Mouse (Mus musculus) left cerebral cortex, adult 9 months (tissue): ENCODE measurements around the gene Themis3.
"Not testable (repeated sequence)": the region's sequence is repeated elsewhere in the genome, so short reads cannot be mapped to it uniquely, and the experiment has no call there.

ENCODE experiments used
- DNase-seq, 2 experiments: peaks; one replicate each; pipeline ENCODE4 v3.0.0; 2022; ENCODE audit warnings: low spot score in 2 of 2

The Themis3 gene

DNA sequence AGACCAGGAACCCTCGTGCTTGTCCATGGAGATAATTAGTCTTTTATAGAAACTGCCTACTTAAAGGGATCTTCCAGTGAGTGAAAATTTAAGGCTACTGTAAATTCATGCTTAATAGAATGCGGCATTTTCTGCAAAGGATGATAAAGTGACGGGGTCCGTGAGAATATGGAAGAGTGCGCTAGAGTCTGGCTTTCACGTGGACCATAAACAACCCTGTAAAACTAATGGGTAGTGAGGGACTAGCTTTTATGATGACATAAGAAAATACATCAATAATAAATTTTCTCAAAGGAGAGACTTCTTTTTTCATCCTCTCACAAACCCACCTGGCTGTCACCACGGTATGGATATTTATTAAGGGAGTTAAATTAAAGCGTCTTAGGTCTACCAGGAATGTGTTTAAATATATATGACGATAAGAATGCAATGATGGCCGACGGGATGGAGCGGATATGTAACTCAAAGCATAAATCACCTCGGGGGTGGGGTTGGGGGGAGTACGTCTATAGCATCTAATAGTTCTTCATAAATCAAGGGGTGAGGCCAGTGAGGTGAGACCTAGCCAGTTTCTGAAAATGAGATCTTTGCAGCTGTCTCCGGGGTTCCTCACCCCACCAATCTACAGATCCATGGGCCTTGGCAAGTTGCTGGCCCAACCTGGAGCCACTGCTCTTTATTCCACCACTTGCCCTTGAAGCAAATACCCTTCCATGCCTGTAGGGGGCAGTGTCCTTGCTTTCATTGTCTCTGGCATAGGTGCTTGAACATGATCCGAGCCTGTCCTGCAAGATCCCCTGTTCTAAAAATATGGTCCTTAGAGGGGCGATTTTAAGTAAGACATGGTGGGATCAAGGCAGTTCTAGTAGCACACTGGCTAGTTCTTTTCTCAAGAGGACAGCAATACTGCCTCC, 35.8 kb downstream of the Themis3 start:
- DNase-seq, result no peak

DNA sequence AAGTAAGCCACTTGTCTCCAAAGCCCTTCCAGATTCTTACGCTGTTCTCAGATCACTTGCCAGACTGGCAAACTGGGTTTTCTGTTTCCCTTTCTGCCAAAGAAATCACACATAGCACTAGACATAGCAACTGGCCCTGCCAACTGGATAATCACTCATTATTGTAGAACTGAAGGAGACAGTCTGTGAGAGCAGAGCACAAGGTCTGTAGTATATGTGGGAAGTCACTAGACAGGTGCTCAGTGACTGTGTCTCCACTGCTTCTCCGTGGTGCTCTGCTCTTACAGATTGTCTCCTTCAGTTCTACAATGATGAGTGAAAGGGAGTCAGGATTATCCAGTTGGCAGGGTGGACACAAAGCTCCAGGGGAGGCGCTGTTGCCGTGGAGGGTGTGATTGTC, 41.7 kb downstream of the Themis3 start:
- DNase-seq, result no peak

- DNase-seq, result no peak
Observed at GRCm38 (mm10) chr17:66550486-66550885, 43.9 kb downstream of the Themis3 start.

DNA sequence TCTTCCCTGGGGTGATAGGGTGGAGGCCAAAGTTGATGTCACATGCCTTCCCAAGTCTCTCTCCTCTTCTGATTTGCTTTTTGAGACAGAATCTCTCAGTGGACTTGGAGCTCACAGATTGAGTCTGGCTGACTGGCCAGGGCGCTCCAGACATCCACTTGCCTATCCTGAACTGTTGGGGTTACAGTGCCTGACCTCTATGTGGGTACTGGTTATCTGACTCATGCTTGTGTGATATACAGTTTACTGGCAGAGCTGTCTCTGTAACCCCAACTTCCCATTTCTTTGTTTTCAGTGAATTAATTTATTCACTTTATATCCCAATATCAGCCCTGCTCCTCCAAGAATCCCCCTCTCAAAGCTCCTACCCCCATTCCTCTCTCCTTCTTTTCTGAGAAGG, 62.1 kb downstream of the Themis3 start:
- DNase-seq, result no peak

DNA sequence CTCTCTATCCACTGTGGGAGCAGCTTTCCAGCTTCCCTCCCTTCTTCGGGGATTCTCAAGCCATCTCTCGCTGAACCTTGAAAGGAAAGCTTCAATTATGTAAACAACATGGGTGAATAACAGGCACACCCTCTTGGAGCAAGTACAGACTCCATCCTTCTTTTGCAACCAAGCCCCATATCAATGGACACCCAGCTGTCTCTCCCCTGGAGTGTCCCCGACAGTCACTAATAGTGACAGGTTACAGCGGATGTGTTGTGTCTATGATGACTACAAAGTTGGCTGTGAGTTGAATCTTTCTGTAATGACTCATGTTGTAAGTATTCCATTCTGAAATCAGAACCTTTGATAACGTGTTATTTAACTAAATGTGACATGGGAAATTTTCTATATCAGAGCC, 71.0 kb downstream of the Themis3 start:
- DNase-seq, result no peak

- not testable (repeated sequence) for DNase-seq
Observed at GRCm38 (mm10) chr17:66522631-66523030, 71.8 kb downstream of the Themis3 start.

GRCm38 (mm10) chr17:66519554-66520553, 74.6 kb downstream of the Themis3 start, which contains the start of gene Rab12:
Gene Rab12 (minus strand): TSS chr17:66519729.
- peak; percentile 68 to 77 for DNase-seq

GRCm38 (mm10) chr17:66518877-66519553, 75.4 kb downstream of the Themis3 start:
- no peak for DNase-seq

GRCm38 (mm10) chr17:66516953-66517352, 77.5 kb downstream of the Themis3 start:
- no peak for DNase-seq

- DNase-seq, result no peak
Observed at GRCm38 (mm10) chr17:66514288-66514995, 80.0 kb downstream of the Themis3 start.

DNA sequence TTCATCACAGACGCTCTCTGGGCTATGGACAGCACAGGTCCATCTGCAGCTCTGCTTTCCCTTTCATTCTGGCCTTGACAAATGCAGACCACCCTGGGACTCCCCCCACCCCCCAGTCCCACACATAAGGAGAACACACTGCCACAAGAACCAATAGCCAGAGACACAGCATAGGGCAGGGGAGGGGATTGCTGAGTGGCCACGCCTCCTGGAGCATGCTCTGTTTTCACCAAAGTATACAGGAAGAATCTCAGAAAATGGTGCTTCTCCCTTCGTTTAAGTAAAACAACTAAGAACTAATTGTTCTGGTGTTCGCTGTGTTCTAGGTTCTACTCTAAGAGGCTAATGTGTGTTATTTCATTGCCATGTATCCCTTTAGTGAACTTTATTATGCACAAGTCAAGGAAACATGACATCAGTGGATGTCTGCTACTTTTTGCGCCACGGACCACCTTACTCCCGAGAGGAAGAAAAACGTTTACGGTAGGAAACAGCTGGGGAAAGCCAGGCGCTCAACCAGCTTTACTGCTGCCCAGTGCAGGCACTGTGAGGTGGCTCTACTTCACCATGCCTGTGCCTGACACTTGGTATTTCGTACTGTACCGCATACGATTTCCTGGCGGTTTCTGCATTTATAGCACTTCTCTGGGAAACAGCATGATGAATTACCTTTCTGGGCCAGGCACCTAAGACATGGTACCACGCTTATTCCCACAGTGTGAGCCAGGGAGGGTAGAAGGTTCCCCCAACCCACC, 82.0 kb downstream of the Themis3 start:
- DNase-seq, result no peak

DNA sequence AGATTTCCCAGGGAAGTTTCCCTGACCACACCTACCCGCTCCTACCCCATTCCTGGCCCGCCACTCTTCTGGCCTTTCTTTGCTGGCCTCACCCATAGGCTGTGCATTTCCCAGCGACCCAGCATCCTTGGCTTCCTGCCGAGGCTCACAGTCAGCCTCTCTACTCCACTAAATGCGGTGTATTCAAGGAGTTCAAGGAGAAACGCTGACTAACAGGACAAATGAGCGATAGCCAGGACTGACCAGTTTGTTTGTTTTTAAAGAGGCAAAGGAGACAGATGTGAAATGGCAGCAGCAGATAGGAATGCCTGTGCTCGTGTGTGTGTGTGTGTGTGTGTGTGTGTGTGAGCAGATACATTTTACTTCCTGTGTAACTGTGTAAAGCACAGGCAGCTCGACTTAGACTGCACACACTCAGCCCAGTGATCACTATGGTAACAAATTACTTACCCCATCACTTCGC, 84.2 kb downstream of the Themis3 start:
- no peak for DNase-seq

DNA sequence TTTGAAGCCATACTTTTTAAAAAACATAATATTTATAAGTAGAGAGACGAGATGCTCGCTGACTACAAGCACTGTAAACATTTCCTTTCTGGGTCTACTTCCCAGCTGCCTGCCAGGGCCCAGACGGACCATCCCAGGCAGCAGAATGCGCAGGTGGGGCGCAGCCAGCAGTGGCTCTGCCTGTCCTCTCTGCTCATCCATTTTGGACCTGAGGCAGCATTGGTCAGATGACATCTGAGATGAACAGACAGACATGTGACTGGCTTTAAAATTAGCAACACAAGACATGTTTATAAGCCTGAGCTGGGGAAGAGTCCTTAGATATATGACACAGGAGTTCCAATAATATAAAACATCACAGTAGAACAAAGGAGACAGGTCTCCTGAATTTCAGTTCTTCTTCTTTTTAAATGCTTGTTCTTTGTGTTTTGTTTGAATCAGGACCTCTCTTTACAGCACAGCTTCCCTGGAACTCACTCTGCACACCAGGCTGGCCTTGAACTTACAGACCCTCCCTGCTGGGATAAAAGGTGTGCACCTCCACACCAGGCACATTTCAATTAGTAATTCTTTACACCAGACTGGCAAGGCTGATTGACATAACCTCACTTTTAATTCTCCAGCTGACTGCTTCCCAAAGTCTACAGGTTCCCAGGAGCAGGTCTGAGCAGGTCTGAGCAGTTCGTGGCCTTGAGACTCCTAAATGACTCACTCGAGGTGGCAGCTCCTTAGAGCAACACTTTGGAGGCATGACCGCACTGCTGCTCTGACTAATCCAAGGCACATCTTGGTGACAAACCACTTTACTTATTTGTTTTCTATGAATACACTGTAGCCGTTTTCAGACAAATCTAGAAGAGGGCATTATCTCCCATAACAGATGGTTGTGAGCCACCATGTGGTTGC, 87.1 kb downstream of the Themis3 start:
- no peak for DNase-seq

- DNase-seq, result no peak
Observed at GRCm38 (mm10) chr17:66504964-66505363, 89.5 kb downstream of the Themis3 start.
